Mouse (Mus musculus) midbrain, embryonic 16.5 days (tissue): ENCODE measurements at regions not wholly inside any gene's neighbourhood (a gene's known extent, or its start where the extent isn't known, plus 50 kb on each side); places are given as distances from the start of the nearest gene placed in this dataset.

ENCODE experiments used
- ATAC-seq: fragments of 200-750 bp; cut with Nextera tagmentation; 2 replicates; pipeline ENCODE4 v1.8.0; 2017; ENCODE audit warnings: moderate TSS enrichment
- H3K27ac ChIP-seq: fragments of 300-500 bp; sonication (generic); 2 replicates; pipeline ENCODE4 v1.5.1; 2014; ENCODE audit warnings: mild to moderate bottlenecking, low read length, mixed read lengths
- H3K27me3 ChIP-seq: fragments of 300-500 bp; sonication (generic); 2 replicates; pipeline ENCODE4 v1.6.1; 2014; ENCODE audit warnings: low read depth, low read length, mixed read lengths; ENCODE audit not compliant: control insufficient read depth, insufficient read depth
- H3K36me3 ChIP-seq: fragments of 300-500 bp; sonication (generic); 2 replicates; pipeline ENCODE4 v1.6.1; 2014; ENCODE audit warnings: mild to moderate bottlenecking, low read length, moderate library complexity, mixed read lengths; ENCODE audit not compliant: control insufficient read depth, insufficient read depth
- H3K4me1 ChIP-seq: fragments of 300-500 bp; sonication (generic); 2 replicates; pipeline ENCODE4 v1.6.1; 2014; ENCODE audit warnings: mild to moderate bottlenecking, low read length, mixed read lengths; ENCODE audit not compliant: control insufficient read depth, insufficient read depth
- H3K4me2 ChIP-seq: fragments of 300-500 bp; sonication (generic); 2 replicates; pipeline ENCODE4 v1.6.1; 2014; ENCODE audit warnings: mild to moderate bottlenecking, low read length, mixed read lengths
- H3K4me3 ChIP-seq: fragments of 300-500 bp; sonication (generic); 2 replicates; pipeline ENCODE4 v1.5.1; 2014; ENCODE audit warnings: low read depth, mild to moderate bottlenecking, low read length, moderate library complexity, mixed read lengths
- H3K9ac ChIP-seq: fragments of 300-500 bp; sonication (generic); 2 replicates; pipeline ENCODE4 v1.6.1; 2014; ENCODE audit warnings: low read depth, low read length, mixed read lengths
- H3K9me3 ChIP-seq: fragments of 300-500 bp; sonication (generic); replicated peaks from 2 replicates; pipeline ENCODE4 v1.6.1; 2014; ENCODE audit warnings: mild to moderate bottlenecking, low read length, mixed read lengths; ENCODE audit not compliant: control insufficient read depth, poor library complexity, severe bottlenecking
- WGBS: fragments of 180-500 bp; shearing (Covaris S2); extraction: QIAGEN DNeasy Blood & Tissue Kit; methylation state at CpG from one replicate; pipeline ENCODE4 v1.1.7; 2014; 5-methylcytosine and 5-hydroxymethylcytosine counted together

- Histone ChIP-seq H3K4me3 (no peak overlapping the region), H3K36me3 (no peaks in the 10 kb centered on the region), H3K27ac (no peak overlapping the region), H3K4me2 (no peak overlapping the region), H3K27me3 (no peaks in the 10 kb centered on the region), H3K4me1 (peaks cover 3% of the 10 kb centered on the region; the same call in 1 of the 2 replicates), H3K9me3 (no peaks in the 10 kb centered on the region), H3K9ac (no peak overlapping the region)
- ATAC-seq: no peak
Measured at GRCm38 (mm10) chr5:111822882-111823281, 89.2 kb downstream of the Gm26897 start.

GRCm38 (mm10) chr5:111823420-111823819 is 89.7 kb downstream of the Gm26897 start:
- Histone ChIP-seq H3K36me3 (no peaks in the 10 kb centered on the region), H3K9ac (no peak overlapping the region), H3K4me3 (no peak overlapping the region), H3K27me3 (no peaks in the 10 kb centered on the region), H3K4me2 (no peak overlapping the region), H3K27ac (no peak overlapping the region), H3K9me3 (no peaks in the 10 kb centered on the region), H3K4me1 (peaks cover 3% of the 10 kb centered on the region; the same call in 1 of the 2 replicates)
- WGBS: 41% methylated on average over 4 of the region's 4 CpGs
- ATAC-seq: no peak

- WGBS: 17% methylated on average over 5 of the region's 5 CpGs
- Histone ChIP-seq H3K4me2 (no peak overlapping the region), H3K9me3 (no peaks in the 10 kb centered on the region), H3K27me3 (no peaks in the 10 kb centered on the region), H3K36me3 (no peaks in the 10 kb centered on the region), H3K9ac (no peak overlapping the region), H3K4me1 (peaks cover 3% of the 10 kb centered on the region; the same call in 1 of the 2 replicates), H3K4me3 (no peak overlapping the region), H3K27ac (no peak overlapping the region)
- no peak for ATAC-seq
Measured at GRCm38 (mm10) chr5:111823842-111824241, 90.1 kb downstream of the Gm26897 start.

GRCm38 (mm10) chr5:111824600-111825130 is 90.9 kb downstream of the Gm26897 start:
- WGBS: 68% methylated on average over 4 of the region's 4 CpGs
- H3K9me3 ChIP-seq: no peaks in the 10 kb centered on the region
- no peak overlapping the region for H3K4me2 ChIP-seq
- peaks cover 3% of the 10 kb centered on the region; the same call in 1 of the 2 replicates for H3K4me1 ChIP-seq
- H3K27ac ChIP-seq: no peak overlapping the region
- H3K27me3 ChIP-seq: no peaks in the 10 kb centered on the region
- H3K9ac ChIP-seq: no peak overlapping the region
- no peak for ATAC-seq
- no peaks in the 10 kb centered on the region for H3K36me3 ChIP-seq
- H3K4me3 ChIP-seq: no peak overlapping the region

- Histone ChIP-seq H3K27ac (no peak overlapping the region), H3K27me3 (no peaks in the 10 kb centered on the region), H3K4me2 (no peak overlapping the region), H3K9ac (no peak overlapping the region), H3K4me1 (no peaks in the 10 kb centered on the region), H3K9me3 (no peaks in the 10 kb centered on the region), H3K4me3 (no peak overlapping the region), H3K36me3 (no peaks in the 10 kb centered on the region)
- WGBS: 83% methylated on average over 6 of the region's 6 CpGs
- ATAC-seq: no peak
Measured at GRCm38 (mm10) chr5:111829891-111830290, 96.2 kb downstream of the Gm26897 start.

DNA sequence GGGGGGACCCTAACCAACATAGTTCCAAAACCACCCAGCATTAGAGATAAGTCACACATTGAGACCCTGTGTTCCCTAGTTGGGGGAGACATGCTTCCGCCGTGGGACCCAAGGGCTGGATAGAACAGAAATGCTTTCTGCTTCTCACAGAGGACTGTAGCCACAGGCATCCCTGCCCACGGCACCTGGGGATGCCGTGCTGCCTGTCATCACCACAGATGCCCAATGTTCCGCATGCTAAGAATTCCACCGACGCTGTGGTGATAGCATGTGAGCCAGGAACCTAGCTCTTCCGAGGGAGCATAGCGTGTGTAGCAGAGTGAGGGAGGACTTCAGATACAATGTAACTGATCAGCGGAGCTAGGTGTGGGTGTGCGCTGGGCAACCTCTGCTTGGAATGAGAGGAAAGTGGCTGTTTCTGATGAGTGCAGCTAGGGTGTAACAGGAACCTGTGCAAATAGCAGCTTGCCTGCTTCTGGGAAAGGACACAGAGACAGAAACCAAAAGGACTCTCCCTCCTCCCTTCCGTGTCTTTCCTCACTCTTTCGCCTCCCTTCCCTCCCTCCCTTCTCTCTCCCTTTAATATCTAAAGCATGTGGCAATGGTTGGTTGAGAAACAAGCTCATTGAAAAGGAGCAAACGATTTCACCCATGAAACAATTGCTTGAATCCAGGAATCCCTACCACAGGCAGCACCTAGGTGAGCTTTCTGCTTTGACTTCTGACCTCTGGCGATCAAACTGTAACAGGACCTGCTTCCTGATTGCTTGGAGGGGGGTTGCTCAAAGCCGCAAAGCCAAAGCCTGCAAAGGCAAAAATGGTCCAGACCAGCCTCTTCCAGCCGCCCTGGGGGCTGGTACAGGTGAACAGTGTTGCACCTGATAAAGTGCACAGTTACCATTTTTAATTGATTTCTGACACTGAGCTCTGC is 102.3 kb downstream of the Gm26897 start:
- H3K4me3 ChIP-seq: no peak overlapping the region
- H3K27ac ChIP-seq: peak overlapping the region; percentile 70
- H3K9me3 ChIP-seq: no peaks in the 10 kb centered on the region
- WGBS: 22% methylated on average over 17 of the region's 17 CpGs
- H3K27me3 ChIP-seq: no peaks in the 10 kb centered on the region
- H3K4me2 ChIP-seq: 0 out of 2 replicates have a peak overlapping the region, but pooled peaks have one; percentile 2
- peak overlapping the region; percentile 10; the same call in 1 of the 2 replicates for H3K9ac ChIP-seq
- peaks cover 15% of the 10 kb centered on the region for H3K4me1 ChIP-seq
- peak; percentile 40; the same call in 1 of the 2 replicates for ATAC-seq
- H3K36me3 ChIP-seq: no peaks in the 10 kb centered on the region

- ATAC-seq: peak; percentile 77
- peak overlapping the region; percentile 10 for H3K9ac ChIP-seq
- H3K4me2 ChIP-seq: peak overlapping the region; percentile 15; the same call in 1 of the 2 replicates
- H3K27ac ChIP-seq: peak overlapping the region; percentile 77
- H3K4me1 ChIP-seq: peaks cover 15% of the 10 kb centered on the region
- no peaks in the 10 kb centered on the region for H3K36me3 ChIP-seq
- H3K4me3 ChIP-seq: no peak overlapping the region
- WGBS: 3% methylated on average over 14 of the region's 14 CpGs
- no peaks in the 10 kb centered on the region for H3K9me3 ChIP-seq
- no peaks in the 10 kb centered on the region for H3K27me3 ChIP-seq
Measured at GRCm38 (mm10) chr5:111836668-111837234, 103.0 kb downstream of the Gm26897 start.

DNA sequence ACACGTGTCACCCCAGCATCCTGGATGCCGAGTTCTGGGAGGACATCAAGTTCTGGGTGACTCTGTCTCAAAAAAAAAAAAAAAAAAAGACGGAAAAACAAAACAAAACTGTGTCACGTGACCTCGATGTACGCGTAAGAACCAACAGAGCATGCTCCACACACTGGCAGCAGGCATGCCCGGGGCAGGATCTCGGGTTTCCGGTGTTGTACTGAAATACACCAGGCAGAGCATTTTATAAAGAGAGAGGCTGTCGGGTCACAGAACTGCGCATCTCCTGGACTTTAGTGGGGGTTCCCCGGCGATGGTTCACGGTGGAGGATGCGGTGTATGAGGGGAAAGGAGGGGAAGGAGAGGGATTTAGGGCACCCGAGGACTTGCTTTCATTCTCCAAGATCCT is 108.7 kb downstream of the Gm26897 start:
- Histone ChIP-seq H3K4me3 (no peak overlapping the region), H3K27ac (no peak overlapping the region), H3K4me1 (peaks cover 30% of the 10 kb centered on the region), H3K9me3 (no peaks in the 10 kb centered on the region), H3K27me3 (no peaks in the 10 kb centered on the region), H3K9ac (0 out of 2 replicates have a peak overlapping the region, but pooled peaks have one; percentile 3), H3K4me2 (peak overlapping the region; percentile 32), H3K36me3 (no peaks in the 10 kb centered on the region)
- no peak for ATAC-seq
- WGBS: 53% methylated on average over 17 of the region's 17 CpGs
